Mouse (Mus musculus): ENCODE measurements around the gene Clasp2.

The Clasp2 gene

DNA sequence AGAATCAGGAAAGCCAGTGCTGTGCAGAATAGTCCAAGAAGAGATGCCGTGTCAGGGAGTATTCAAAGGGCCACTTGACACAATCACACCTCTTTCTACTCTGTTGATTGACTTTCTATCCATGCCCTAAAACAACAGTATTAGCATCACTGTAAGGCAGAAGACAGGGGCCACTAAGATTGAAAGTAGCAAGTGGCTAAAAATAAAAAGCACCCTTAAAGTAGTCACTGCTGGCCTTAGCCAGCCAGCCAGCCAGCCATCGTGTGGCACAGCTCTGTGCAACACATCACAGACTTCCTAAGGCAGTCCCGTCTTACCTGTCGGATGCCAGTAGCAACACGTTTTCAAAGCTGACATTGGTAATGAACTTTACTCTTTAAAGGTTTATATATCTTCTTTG, 55.9 kb downstream of the Clasp2 start:
- ChIA-PET CTCF (no interaction called here), POLR2A (no interaction called here)

DNA sequence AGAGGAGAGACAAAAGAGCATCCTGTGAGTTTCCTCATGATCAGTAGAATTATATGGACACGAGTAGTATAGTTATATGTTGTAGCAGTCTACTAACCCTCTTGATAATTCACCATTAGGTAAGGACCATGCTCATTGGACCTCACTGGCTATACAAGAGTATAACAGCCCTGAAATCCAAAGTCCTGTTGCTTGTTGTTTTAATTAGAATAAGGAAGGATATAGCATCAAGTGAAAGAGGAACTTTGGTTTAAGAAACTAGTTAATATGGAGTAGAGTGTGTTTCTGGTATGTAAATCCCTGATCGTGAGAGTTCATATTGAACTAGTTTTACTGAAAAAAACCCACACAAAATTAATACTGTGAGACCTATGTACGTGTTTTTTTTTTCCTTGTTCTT, 59.4 kb downstream of the Clasp2 start:
- ChIA-PET POLR2A (no interaction called here), CTCF (no interaction called here)

DNA sequence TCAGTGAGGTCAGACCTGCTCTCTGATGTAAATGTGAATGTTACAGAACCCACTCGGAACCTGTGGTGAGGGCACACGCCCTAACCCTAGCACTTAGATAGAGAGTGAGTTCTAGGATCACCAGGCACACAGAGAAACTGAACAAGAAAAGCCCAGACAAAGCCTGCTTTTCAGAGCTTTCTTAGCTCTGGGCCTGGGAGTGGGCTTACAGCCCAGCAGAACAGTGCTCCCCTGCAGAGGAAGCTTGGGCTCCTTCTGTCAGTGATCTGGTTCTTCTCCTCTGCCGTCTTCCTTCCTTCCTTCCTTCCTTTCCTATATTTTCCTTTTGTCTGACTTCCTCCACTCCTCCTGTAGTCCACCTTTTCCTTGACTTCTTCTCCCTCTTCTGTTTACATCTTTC, 61.5 kb downstream of the Clasp2 start:
- CTCF ChIA-PET, result no interaction called here
- POLR2A ChIA-PET, result interaction anchor here in 3 of 4 experiments (0.6 to 3.2 kb wide), 5 partner anchors 9 to 761 kb away, joined by 3 to 16 read pairs (median 5); no protein-coding TSS in a partner anchor

DNA sequence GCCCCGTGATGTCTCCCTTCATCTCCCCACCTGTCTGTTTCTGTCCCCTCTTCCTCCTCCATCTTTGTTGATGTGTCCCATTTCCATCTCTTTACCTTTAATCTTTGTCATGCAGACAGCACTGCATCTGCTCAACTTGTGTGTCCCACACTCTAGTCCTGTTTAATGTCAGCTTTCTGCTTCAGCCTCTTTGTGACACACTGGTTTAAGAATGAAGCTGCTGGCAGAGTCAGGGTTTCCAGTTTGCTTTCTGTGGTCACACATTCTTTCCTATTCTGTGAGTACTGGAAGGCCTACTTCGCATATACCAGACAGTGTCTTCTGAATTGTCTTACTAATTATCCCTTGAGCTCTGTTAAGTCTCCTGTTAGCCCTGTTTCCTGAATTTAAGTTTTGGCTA, 62.5 kb downstream of the Clasp2 start:
- CTCF ChIA-PET, result no interaction called here
- POLR2A ChIA-PET, result interaction anchor here in 3 of 4 experiments (0.7 to 3.2 kb wide), 11 partner anchors 8 to 127 kb away, joined by 3 to 16 read pairs (median 4); partner anchors contain the start of gene Ubp1 (in 1 of the 3)

DNA sequence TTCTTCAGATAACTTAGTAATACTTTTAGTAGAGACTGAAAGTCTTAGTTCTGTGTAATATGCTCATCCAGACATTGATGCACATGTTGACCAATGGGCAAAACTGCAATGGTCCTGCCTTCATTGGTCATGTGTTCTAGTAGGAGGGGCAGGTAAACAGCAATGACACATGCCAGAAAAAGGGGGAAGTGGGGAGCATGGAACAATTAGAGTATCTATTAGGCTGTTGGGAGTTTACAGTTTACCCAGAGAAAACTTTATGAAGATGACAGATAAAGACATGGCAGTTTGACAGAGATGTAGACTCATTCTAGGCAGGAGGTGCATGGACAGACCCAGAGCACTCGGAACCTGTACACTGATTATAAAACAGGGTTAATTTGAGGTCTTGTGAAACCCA, 64.1 kb downstream of the Clasp2 start:
- POLR2A ChIA-PET, result interaction anchor here in 3 of 4 experiments (0.6 to 1.5 kb wide), 3 partner anchors 125 to 883 kb away, joined by 3 to 6 read pairs (median 5); partner anchors contain the start of gene Ubp1 (in 1 of the 3)
- CTCF ChIA-PET, result interaction anchor here in 3 of 4 experiments (0.6 to 1.2 kb wide), 3 partner anchors 12 to 210 kb away, joined by 4 to 6 read pairs (median 4); no protein-coding TSS in a partner anchor

DNA sequence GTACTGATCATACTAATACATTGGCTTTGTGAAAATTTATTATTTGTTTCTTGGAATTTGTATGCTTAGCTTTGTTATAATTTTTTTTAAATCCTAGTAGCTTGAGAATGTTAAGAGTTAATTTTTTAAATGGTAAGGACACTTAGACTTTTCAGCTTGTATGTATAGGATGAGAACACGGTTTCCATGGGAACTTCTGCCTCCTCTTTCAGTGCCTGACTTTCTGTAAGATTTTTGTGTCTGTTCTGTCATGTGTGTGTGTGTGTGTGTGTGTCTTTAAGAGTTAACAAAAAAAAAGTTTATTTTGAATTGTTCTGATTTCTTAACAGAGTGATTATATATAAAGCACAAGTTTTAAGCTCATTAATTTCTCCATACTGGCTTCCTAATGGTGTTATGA, 70.1 kb downstream of the Clasp2 start:
- ChIA-PET POLR2A (interaction anchor here (0.6 to 1.6 kb wide), 8 partner anchors 8 to 114 kb away, joined by 3 to 7 read pairs (median 3); no protein-coding TSS in a partner anchor), CTCF (no interaction called here)

DNA sequence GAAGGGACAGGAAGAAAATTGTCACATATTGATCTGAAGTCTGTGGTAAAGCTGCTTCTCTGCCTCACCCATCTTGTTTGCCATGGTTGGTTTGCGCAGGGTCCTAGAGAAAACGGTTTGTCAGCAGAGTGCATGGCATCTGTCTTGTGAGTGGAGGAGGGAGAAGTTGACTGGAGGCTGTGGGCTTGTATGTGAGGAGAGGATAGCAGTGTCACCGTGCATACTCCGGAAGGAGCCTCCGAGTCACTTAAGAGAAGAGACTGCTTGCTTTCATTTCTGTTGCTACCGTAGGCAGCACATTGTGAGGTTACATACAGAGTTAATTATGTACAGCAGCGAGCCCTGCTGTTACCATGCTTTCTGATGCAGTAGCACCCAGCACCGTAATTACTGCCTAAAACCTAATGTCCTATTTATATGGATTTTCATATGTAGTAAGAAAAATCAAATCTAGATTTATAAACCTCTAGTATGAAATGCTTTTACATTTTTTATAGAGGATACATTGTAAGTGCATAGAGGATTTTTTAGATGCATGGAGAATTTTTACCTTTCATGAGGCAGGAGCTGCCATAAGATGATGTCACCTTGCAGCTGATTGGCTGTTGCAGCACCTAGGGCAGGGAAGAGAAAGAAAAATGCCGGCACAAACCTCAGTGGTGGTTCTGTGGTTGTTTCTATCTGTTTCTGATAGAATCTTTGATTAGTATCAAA, 70.8 kb downstream of the Clasp2 start:
- ChIA-PET POLR2A (interaction anchor here (0.7 to 1.6 kb wide), 7 partner anchors 8 to 114 kb away, joined by 3 to 7 read pairs (median 3); no protein-coding TSS in a partner anchor), CTCF (no interaction called here)

DNA sequence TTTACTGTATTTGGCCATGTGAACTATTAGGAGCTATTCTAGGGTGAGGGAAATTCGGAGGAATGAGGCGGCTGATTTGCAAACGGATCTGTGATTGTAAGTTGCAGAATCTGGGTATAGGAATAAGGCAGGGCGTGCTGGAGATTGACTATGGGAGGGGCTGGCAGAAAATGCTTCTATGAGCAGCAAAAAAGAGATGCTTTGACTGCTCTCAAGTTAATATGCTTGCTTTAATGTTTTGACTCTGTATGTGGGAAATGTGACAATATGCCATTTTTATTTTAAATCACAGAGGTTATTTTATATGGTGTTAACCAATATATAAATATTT, 71.4 kb downstream of the Clasp2 start:
- CTCF ChIA-PET, result no interaction called here

DNA sequence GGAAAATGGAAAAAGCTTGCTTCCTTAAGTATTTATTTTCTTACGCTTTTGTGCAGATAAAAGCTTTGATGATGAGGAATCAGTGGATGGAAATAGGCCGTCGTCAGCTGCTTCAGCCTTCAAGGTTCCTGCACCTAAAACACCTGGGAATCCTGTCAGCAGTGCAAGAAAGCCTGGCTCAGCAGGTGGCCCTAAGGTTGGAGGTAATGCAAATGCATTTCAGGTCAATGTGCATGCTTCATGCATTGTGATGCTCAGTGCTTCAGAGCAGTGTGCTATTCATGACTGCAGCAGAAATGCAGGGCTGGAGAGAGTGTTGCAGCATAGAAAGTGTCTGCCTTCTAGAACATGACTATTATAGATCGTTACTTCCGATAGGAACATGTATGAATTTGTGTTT, 71.8 kb downstream of the Clasp2 start:
- ChIA-PET CTCF (no interaction called here), POLR2A (interaction anchor here in 2 of 4 experiments (1.1 to 1.4 kb wide), 3 partner anchors 9 to 55 kb away, joined by 3 read pairs; no protein-coding TSS in a partner anchor)

More for the DNA sequence above, 71.4 kb downstream of the Clasp2 start:
- POLR2A ChIA-PET, result interaction anchor here in 2 of 4 experiments (1.4 to 1.6 kb wide), 2 partner anchors 9 to 54 kb away, joined by 3 to 7 read pairs; no protein-coding TSS in a partner anchor

DNA sequence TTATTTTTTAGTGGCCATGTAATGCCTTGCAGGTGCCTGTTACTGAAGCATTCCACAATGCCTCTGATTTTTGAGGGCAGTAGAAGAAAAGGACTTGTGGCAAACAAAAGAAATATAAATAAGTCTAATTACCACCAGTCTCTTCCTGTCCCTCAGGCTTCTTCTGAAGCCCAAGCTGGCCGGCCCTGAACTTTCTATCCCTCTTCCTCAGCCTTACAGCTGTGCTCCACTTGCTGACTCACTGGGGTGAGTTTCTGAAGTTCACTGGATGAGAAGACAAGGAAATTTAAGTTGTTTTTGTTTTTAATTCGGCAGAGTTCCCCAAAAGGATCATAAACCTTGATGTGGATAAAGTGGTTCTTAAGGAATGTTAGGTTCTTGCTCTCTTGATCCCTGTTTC, 74.6 kb downstream of the Clasp2 start:
- ChIA-PET CTCF (no interaction called here), POLR2A (interaction anchor here in 1 of 4 experiments (1.0 kb wide), 1 partner anchor 70 kb away, joined by 3 read pairs; no protein-coding TSS in a partner anchor)

DNA sequence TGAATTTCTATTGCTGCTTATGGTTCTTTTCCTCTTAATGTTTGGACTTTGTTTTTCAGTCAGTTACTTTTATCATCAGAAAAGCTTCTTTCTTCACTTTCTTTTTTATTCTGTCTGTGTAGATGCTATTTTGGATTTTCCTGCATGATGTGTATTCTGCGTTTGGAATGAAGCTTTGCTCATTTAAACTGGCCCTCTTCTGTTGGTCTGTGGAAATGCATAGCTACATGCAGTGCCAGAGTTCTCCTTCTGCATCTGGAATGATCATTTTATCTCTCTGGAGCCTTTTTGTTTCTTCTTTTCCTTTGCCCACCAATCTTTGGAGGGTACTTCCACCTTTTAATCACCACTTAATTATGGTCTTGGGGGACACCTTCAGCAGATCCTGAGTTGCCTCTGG, 80.9 kb downstream of the Clasp2 start:
- POLR2A ChIA-PET, result interaction anchor here in 2 of 4 experiments (0.5 to 1.4 kb wide), 5 partner anchors 9 to 64 kb away, joined by 3 read pairs; no protein-coding TSS in a partner anchor
- CTCF ChIA-PET, result interaction anchor here in 2 of 4 experiments (0.6 to 1.2 kb wide), 3 partner anchors 15 to 48 kb away, joined by 3 read pairs; no protein-coding TSS in a partner anchor

DNA sequence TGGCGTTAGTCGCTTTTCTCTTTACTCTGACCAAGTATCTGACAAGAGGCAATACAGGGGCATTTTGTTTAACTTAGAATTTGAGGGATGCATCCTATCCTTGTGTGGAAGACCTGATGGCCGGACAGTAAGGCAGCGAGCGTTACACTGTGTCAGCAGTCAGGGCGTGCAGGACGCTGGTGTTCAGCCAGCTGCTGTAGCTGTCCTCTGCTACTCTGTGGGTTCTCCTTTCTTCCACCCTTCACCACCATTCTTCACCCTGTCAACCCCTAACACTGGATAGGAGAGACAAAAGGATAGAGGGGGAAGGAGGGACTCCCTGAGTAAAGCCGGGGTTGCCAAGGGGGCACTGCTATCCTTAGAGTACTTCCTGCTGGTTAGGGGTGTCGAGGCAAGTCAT, 87.4 kb downstream of the Clasp2 start:
- ChIA-PET CTCF (no interaction called here), POLR2A (interaction anchor here in 2 of 4 experiments (0.9 to 2.3 kb wide), 4 partner anchors 15 to 70 kb away, joined by 3 to 7 read pairs (median 3); no protein-coding TSS in a partner anchor)

DNA sequence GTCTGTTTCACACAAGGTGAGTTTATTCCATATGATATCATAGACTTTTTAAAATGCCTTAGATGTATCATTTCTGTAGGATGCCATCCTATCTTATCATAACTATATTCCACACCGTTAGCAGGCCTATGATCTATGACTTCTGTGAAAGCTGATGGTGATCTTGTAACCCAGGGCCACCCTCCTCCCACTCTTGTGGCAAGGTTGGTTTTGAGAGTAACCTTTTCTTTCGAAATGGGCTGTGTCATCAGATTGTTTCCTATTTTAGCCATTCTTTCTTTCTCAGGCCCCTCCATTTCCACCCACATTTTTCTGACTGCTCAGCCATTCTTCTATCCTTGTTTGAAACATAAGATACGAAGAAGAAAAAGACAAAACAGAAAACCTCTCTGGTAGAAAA, 88.9 kb downstream of the Clasp2 start:
- ChIA-PET CTCF (interaction anchor here in 1 of 4 experiments (0.6 kb wide), 1 partner anchor 96 kb away, joined by 3 read pairs; no protein-coding TSS in a partner anchor), POLR2A (interaction anchor here in 2 of 4 experiments (0.9 to 1.2 kb wide), 2 partner anchors 10 to 17 kb away, joined by 3 to 4 read pairs; no protein-coding TSS in a partner anchor)

DNA sequence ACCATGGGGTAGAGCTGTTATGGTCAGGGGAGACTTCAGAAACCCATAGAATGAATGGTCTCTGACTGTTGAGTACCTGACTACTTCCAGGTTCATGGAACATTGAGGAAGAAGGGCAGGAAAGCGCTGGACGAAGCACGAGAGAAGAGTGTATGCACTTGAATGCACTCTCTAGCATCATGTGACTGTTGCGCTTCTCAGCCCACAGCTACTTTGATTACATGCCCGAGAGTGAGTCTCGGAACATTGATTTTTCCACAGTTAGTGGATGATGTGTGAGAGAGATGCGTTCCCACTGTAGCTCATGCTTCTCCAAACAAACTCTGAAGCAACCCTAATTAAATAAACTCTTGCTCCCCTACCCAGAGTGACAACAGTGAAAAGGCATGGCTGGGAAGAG, 92.2 kb downstream of the Clasp2 start:
- ChIA-PET CTCF (no interaction called here), POLR2A (interaction anchor here in 1 of 4 experiments (0.5 to 0.9 kb wide), 2 partner anchors 59 to 82 kb away, joined by 3 to 5 read pairs; no protein-coding TSS in a partner anchor)

DNA sequence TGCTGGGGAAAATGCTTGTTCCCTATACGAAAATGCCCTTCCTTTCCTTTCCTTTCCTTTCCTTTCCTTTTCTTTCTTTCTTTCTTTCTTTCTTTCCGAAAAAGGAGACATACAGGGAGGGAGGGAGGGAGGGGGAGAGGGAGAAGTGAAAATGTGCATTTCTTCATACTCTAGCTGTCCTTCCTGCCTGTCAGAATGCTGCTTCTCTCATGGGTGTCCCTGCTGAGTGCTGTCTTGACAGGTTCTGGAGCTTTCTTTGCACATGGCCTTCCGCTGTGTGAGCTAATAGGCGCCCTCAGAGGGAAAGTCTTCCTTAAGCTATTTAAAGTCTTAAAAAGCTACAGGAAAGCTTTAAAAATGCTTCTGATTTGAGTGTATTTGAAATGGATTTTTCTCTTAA, 95.7 kb downstream of the Clasp2 start:
- CTCF ChIA-PET, result interaction anchor here in 2 of 4 experiments (0.6 to 0.9 kb wide), 2 partner anchors 15 to 27 kb away, joined by 3 read pairs; no protein-coding TSS in a partner anchor
- POLR2A ChIA-PET, result interaction anchor here in 1 of 4 experiments (1.3 to 1.5 kb wide), 2 partner anchors 10 to 44 kb away, joined by 3 read pairs; no protein-coding TSS in a partner anchor

DNA sequence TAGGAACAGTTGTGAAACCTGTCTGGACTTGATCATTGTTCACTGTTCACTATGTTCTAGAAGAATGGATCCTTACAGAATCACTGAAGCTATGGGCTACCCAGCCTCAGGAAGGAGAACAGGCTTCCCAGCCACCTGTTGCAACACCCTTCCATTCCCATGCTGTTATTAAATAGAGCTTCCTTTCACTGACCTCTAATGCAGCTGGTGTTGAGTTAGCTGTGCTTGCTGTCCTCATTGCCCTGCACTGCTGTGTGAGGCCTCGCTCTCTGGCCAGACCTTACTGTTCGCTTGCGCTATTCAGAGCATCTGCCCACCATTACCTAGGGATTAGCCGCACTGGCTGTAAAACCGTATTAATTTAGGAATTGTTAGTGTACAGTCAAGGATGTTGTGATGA, 96.2 kb downstream of the Clasp2 start:
- POLR2A ChIA-PET, result interaction anchor here in 1 of 4 experiments (1.3 to 1.5 kb wide), 2 partner anchors 11 to 45 kb away, joined by 3 read pairs; no protein-coding TSS in a partner anchor
- CTCF ChIA-PET, result interaction anchor here in 1 of 4 experiments (0.9 kb wide), 1 partner anchor 15 kb away, joined by 3 read pairs; no protein-coding TSS in a partner anchor

DNA sequence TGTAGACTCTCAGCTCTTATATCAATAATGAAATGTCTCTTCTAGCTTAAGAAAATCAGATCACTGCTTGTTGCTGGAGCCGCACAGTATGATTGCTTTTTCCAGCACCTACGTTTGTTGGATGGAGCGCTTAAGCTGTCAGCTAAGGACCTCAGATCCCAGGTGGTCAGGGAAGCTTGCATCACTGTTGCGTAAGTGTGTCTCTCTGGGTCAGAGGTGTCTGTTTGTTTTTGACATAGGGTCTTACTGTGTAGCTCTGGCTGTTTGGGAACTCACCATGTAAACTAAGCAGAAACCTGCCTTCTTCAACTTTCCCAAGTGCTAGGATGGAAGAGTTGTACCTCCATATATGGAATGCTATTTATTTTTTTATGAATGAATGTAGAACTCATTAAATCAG, 102.8 kb downstream of the Clasp2 start:
- POLR2A ChIA-PET, result interaction anchor here in 1 of 4 experiments (1.5 kb wide), 1 partner anchor 15 kb away, joined by 3 read pairs; no protein-coding TSS in a partner anchor

DNA sequence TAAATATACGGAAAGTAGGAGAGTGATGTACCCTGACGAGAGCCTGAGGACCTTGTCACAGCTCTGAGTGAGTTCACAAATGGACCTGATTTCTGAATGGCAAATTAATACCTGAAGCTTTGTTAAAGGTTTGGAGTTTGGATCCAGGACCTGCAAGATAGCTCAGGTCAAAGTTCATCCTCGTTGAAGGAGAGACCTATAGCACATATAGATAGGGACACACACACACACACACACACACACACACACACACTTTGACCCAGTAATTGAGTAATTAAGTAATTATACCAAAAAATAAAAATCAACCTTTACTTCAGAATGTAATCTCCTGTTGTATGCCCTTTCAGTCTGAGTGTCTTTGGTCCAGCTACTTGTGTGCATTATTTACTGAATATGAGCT, 114.2 kb downstream of the Clasp2 start:
- CTCF ChIA-PET, result interaction anchor here in 1 of 4 experiments (0.6 kb wide), 1 partner anchor 49 kb away, joined by 3 read pairs; no protein-coding TSS in a partner anchor
- POLR2A ChIA-PET, result interaction anchor here in 2 of 4 experiments (0.5 to 1.0 kb wide), 3 partner anchors 11 to 75 kb away, joined by 3 to 4 read pairs (median 3); partner anchors contain the start of gene Ubp1 (in 1 of the 2)

More for the DNA sequence above, 102.8 kb downstream of the Clasp2 start:
- CTCF ChIA-PET, result interaction anchor here in 1 of 4 experiments (1.1 kb wide), 1 partner anchor 14 kb away, joined by 3 read pairs; no protein-coding TSS in a partner anchor

DNA sequence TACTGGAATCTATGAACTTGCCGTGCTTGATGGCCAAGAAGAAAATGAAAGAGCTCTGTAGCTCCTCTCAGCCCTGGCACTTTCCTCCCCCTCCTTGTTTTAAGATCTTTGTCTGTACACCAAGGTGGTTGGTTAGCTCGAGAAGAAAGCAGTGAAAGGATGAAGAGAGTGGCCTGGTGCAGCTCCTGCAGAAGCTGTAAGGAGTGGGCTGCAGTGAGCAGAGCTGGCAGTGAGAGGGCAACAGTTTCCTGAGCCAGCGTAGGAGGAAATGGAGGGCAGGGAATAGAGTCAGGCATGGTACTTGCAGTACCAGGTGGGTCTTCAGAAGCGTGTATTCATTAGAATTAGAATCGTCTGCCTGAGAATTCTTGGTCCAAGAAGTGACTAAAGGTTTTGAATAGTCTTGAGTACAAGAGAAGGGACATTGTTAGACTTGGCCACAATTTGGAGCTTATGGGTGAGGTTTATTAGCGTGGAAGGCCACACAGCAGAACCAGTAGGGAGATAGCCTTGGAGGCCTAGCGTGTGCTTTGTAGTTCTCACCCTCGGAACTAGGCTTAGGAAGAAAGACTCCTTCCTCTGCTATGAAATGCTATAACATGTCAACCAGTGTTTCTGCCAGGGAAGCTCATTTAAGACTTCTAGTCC, 116.1 kb downstream of the Clasp2 start:
- CTCF ChIA-PET, result interaction anchor here in 1 of 4 experiments (0.7 kb wide), 1 partner anchor 13 kb away, joined by 3 read pairs; no protein-coding TSS in a partner anchor
- POLR2A ChIA-PET, result interaction anchor here in 3 of 4 experiments (0.7 to 2.0 kb wide), 4 partner anchors 11 to 477 kb away, joined by 3 to 4 read pairs (median 4); partner anchors contain the start of gene Ubp1 (in 1 of the 3)
